Mouse (Mus musculus) CH12F3 (cell line): ENCODE results near the gene Eif2b4.
"Not testable (repeated sequence)": the region's sequence is repeated elsewhere in the genome, so short reads cannot be mapped to it uniquely, and the experiment has no call there.

Source experiments
- in situ Hi-C: fragments of 300-500 bp; cut with MboI; formaldehyde crosslinking; loops from 2 replicates; pipeline ENCODE4 v1.14.3; 2020; ENCODE audit warnings: low sequenced_read_pairs

Gene Eif2b4

DNA sequence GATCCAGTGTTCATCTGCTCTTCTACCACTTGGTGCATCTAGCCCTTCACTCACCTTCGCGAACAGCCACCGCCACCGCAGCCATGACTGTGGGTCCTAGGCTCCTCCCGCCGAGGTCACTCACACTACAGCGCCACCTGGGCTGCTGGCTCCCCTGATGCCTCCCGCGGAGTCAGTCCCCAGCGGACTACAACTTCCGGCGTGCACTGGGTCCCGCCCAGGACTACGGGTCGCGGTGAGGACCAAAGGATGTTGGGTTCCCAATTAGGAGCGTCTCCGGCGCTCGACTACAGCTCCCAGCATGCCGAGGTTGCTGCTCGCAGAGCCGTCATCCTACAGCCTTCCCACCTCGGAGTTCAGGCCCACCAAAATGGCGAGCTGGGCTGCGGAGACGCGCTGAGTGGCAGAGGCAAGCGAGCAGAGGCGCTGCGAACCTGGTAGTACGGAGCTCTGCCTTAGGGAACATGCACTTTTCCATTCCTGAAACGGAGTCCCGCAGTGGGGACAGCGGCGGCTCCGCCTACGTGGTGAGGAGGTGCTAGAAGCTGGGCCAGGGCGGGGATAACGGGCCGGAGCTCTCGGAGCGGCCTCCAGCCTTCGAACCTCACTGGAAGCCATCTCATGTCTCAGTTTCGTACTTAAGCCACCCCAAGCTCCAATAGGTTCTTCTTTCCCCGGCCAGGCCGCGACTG is at the start of gene Eif2b4, which contains the start of gene Snx17:
TSS of gene Eif2b4 (minus strand) at position 492 of the 692 bp plus-strand sequence.
TSS of gene Snx17 (plus strand) at position 289 of the 692 bp plus-strand sequence.
- in situ Hi-C loops, result no loop called here

DNA sequence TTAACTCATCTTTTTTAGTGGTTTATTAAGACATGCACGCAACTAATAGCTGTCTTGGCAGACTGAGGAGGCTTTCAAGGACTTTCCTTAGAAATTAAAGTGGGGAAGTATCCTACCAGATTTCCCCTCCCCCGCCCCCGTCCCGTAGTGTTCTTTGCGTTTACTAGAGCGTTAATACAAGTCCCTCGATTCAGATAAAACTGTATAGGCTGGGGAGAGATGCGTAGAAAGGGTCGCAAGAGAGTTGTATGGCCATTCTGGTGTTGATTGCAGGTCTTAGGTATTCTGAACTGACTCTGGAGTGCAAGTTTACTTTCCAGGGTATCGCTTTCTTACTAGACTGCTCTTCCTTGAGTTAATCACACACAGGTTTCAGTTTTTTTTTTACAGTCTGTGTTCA is 49.0 kb upstream of the Eif2b4 start:
- in situ Hi-C loops, result no loop called here

DNA sequence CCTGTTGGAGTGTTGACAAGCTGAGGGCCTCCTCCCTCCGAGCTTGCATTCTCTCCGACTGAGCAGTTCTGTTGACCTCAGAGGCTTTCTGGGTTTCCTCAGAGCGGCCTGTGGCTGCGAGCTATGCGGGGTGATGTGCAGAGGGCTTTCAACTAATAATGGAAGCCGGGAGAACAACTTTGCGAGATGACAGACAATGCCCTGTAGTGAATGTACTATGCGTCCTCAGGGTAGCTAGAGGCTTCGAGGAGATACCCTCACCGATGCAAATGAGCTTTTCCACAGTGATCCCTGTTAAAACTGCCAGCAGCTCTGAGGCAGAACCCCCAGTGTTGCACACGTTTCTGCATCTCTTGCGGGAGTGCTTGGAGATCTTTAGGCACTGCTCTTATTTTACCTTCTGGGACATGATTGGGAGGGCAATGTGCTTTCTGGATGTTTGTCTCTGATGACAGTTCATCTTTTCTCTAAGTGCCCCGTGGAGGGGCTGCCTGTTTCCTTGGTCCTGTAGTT is 48.3 kb upstream of the Eif2b4 start:
- in situ Hi-C loops, result no loop called here

DNA sequence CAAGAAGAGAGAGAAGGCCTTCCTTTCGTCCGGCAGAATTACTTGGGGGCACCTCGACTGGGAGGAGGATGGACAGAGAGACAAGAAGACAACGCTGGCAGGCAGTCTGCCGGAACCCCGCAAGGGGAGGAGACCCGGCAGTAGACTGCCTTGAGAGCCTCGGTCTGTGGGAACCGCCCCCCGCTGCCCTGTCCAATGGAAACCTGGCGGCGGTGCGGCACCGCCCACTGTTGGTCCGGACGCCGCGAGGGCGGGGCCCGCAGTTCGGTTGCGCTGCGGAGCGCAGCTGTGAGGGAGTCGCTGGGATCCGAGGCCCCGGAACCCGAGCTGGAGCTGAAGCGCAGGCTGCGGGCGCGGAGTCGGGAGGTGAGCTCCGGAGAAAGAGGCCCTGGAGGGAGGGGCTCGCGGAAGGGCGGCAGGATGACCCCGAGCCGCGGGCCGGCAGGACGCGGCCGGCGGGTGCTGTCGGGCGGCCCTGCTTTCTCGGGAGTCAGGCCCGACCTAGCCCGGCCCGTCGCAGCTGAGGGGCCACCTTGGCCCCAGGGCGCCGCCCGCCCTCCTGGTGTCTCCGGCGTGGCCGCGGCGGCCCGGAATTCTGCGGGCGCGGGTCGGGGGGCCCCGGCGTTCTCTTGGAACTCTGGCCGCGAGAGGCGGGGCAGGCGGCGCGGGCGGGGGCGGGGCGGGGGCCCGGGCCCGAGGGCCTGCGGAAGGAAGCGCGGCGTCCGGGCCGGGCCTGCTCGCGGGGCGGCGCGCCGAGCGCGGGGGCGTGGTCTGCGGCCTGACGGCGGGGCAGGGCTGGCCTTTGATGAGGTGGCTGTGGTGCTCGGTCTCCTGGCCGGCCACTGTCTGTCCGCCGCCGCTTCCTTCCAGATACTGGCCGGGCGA is 47.6 kb upstream of the Eif2b4 start, which contains the start of the genes Nrbp1 and Gm9970:
TSS of gene Nrbp1 (plus strand) at position 228 of the 885 bp plus-strand sequence.
TSS of gene Gm9970 (minus strand) at position 596 of the 885 bp plus-strand sequence.
- in situ Hi-C loops, result no loop called here

DNA sequence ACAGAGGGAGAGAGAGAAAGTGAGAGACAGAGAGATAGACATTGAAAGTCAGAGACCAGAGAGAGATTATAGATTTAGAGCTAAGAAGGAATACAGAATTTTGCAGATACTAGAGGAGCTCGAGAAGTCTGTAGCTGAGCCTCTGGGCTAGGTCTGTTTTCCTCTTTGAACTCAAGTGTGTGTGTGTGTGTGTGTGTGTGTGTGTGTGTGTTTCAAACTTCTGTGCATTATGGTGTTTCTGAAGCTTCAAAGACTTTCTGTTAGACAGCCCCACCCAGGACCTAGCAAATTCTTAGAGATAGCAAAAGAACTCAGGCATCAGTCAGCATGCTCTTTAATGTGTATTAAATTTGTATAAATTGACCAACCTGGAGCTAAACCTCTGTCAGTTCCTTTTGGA is 33.4 kb upstream of the Eif2b4 start:
- in situ Hi-C loops, result no loop called here

DNA sequence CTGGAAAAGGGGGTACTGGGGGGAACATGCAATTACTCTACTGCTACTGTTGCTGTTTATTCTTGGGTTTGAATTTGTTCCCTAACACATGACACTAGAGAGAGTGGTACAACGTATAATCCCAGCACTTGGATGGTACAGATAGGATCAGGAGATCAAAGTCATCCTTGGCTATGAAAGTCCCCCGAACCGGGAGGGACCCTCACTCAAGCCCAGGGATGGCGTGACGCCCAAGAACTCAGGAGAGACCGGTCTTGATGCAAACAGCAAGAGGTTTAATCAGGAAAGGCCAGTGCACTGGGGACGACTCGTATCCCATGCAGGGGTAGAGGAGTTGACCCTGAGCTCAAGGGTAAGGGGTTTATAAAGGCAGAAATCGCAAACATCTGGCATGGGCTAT is 29.5 kb upstream of the Eif2b4 start:
- in situ Hi-C loops, result no loop called here

DNA sequence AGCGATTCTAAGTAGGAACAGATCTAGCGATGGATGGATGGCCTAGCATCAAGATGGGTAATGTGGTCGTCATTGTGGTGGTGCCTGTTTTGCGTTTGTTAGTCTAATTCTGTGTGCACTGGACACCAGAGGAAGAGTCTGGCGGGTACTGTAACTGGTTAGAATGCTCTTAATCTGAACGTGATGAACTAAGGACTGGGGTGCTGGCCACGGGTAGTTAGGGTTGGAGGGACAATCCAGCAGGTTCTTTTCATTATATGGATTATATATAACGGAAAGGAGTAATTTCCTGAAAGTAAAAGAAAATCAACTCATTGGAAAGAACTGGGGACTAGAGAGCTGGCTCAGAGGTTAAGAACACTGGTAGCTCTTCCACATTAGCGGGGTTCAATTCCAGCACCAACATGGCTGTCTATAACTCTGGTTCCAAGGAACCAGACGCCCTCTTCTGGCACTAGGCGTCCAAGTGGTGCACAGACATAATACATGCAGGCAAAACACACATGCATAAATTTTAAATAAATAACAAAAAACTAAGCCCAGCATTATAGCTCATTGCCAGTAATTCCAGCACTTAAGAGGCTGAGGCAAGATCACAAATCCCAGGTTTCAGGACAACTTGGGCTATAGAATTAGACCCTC is 28.2 kb upstream of the Eif2b4 start:
- in situ Hi-C loops, result no loop called here

DNA sequence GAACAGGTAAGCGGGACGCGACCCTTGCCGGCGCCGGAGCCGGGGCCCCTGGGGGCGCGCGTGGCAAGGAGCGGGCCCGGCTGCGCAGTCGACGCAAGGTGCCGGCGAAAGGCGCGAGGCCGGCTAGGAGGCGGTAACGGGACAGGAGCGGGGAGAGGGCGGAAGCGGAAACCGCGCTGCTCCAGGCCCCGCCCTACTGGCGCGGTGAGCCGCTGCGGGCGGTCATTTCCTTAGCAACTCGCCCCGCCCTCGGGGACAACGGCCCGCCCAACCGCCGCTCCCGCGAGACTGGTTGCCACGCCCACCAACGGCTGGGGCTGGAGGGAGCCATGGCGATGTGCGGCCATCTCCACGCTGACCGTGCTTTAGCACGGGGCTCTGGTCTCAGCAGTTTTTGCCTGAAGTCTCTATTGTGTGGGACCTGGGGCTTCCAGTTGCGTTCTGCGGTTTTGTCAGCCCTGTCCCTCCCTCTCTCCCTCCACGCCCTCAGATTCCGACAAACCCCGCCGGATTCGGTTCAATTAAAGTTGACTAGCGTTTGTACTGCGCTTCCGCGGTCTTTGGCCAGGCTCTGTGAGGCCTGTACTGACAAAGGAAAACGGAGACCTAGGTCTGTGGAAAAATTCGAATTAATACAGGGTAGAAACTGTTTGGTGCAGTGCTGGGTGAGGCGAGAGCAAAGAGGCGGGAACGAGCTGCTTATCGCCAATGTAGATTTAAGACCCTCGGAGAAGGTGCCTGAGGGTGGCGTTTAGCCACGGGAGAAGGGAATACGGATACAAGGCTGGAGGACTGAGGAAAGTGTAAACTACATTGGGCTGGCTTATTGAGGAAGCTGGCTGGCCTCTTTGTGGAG is 27.4 kb upstream of the Eif2b4 start, which contains the start of gene Ppm1g:
TSS of gene Ppm1g (minus strand) at position 240 of the 856 bp plus-strand sequence.
- in situ Hi-C loops, result no loop called here

DNA sequence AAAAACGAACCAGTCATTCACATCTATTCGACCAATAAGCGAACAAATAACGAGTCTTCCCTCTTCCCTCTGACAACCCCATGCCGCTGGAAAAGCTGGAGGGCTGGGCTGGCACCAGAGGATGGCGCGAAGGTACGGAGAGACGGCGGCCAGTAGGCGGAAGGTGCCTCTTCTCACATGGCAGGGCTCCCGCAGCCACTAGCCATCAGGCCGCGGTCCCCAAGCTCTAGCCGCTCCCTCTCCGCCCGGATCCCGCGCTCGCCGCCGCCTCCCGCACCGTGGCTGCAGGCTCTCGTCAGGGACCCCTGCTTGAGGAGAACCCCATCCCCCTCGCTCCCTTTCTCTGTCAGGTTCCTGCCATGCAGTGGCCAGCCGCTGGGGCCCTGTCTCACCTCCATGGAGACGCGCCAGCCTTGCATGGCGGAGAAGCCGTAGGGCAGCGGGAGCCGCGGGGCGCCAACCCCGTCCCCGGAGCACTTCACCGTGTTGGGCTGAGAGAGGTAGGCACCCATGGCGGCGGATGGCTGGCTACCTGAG is 26.7 kb upstream of the Eif2b4 start:
- in situ Hi-C loops, result no loop called here

DNA sequence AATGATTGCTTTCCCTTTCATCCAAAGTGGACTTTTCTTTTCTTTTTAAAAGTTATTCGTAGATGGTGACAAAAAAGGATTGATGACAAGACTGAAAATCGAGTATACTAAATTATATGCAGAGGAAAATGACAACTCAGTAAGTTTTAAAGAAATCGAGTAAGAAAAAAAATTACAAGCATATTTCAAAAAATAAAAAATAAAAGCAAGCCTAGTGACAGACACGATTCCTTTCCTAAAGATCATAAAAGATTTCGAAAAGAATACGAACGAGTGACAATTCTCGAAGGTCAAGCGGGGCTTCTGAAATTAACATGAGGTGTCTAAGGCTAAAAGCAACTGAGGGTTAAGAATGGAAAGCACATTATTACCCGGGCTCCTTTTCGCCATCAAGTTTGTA is 26.2 kb upstream of the Eif2b4 start:
- in situ Hi-C loops, result no loop called here

DNA sequence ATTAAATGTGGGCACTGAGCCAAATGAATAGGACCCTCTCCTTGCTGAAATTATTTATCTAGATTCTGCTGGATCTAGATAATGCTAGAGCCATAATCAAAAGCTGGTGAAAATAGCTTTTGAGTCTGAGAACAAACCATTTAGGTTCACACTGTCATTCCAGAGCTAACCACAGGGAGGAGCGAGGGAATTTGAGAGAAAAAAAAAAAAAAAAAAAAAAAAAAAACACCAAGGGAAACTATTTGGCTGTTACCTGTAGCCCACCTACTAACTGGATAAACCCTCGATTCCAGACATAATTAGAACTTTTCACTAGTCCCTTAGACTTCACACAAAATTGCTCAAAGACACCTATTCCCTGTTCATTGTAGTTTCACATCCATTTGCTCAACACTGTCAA is 25.8 kb upstream of the Eif2b4 start:
- in situ Hi-C loops, result no loop called here

DNA sequence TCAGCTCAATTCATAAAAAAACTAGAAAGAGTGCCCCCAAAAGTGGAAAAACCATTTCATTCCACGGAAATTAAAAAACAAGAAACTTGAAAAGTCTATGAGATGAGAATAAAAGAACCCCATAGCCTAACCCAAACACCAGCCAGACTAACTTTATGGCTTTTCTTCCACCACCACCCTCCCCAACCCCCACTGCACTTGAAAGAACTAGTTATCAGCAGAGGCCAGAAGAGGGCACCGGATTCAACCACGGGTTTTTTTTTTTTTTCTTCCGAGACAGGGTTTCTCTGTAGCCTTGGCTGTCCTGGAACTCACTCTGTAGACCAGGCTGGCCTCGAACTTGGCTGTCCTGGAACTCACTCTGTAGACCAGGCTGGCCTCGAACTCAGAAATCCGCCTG is 25.1 kb upstream of the Eif2b4 start:
- in situ Hi-C loops, result no loop called here

DNA sequence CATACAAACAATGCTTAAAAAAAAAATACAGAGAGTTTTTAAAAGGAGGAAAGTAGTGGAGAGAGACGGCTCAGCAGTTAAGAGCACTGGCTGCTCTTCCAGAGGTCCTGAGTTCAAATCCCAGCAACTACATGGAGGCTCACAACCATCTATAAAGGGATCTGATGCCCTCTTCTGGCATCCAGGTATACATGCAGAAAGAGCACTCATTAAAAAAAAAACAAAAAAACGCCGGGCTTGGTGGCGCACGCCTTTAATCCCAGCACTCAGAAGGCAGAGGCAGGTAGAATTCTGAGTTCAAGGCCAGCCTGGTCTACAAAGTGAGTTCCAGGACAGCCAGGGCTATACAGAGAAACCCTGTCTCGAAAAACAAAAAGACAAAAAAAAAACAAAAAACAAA is 23.3 kb upstream of the Eif2b4 start:
- in situ Hi-C loops, result not testable (repeated sequence)

DNA sequence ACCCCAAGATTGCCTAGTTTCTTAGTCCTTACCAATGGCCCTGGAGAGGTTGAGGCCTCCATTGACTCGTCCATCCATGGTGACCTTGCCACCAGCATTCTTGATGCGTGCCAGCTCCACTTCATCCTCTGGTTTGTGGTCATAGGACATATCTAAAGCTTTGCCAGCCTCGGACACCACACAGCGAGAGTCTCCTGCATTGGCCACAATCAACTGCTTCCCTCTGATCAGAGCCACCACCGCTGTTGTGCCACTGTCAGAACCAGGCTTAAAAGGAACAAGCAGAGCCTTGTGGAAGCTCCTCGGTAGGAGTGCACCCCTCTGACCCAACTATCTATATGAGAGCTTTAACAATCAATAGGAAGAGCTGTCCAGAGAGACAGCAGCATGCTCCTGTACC is 11.2 kb upstream of the Eif2b4 start:
- in situ Hi-C loops, result no loop called here

DNA sequence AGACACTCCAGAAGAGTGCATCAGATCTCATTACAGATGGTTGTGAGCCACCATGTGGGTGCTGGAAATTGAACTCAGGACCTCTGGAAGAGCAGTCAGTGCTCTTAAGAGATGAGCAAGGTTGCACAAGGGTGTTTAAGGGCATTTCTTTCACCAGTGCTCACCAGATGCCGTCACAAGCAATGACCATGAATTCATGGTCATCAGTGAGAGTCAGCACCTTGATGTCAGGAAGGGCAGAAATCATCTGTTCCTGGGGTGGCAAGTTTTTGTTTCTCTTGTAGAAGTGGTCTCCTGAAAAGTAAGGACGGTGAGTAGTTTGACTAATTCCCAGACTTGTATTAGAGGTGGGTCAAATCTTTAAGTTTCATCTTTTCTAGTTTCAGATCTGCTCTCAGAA is 10.6 kb upstream of the Eif2b4 start:
- in situ Hi-C loops, result no loop called here

DNA sequence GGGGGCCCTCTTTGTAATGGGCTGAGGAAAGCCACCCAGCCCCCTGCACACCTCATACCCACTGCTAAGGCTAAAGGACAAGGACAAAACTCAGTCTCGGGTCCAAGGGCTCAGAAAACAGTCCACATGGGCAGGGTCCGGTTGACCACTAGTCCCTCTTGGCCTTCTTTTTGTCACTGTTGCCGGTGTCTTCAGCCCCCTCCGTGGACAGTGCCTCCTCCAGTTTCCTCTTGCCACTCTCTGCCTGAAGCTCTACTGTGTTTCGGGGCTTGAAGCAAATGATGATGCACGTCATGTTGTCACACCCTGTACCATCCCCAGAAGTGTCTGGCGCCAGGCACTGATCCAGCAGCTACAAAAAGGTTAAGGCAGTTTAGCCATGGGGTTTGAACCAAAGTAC is 9.7 kb upstream of the Eif2b4 start:
- in situ Hi-C loops, result no loop called here

DNA sequence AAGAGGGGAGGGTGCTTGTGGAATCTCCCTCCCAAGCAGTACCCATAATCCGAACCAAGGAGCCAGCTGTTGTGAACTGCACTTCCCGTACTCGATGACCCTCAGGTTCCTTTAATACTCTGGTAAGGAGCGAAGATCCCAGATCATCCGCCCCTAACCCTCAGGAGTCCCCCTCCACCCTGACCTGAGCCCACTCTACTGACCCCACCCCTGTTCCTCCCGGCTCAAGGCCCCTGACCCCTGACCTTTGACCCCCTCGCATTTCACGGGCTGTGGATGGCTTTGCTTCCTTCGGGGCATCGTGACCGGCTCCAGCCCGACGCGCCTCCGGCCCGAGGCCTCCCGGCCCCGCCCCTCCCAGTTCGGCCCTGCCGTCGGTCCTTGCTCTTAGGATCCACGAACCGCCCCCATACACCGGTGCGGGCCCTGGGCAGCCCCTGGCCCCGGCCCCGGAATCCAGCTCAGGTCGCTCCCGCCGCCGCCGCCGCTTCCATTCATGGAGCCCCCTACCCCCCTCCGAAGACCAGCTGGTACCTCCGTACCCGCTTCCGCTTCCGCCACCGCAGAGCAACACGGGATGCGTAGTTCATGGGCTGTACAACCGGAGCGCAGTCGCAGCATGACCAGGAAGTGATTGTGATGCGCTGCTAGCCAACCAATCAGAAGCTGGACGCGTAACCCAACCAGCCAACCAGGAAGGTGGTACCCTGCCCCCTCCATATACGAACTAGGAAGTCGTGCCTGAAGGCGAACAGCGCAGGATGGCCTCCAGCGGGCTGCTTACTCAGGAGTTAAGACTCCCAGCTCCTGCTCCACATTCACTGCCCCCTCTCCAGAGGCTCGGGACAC is 8.7 kb upstream of the Eif2b4 start, which contains the start of gene Zfp513:
TSS of gene Zfp513 (minus strand) at position 562 of the 849 bp plus-strand sequence.
- in situ Hi-C loops, result no loop called here

DNA sequence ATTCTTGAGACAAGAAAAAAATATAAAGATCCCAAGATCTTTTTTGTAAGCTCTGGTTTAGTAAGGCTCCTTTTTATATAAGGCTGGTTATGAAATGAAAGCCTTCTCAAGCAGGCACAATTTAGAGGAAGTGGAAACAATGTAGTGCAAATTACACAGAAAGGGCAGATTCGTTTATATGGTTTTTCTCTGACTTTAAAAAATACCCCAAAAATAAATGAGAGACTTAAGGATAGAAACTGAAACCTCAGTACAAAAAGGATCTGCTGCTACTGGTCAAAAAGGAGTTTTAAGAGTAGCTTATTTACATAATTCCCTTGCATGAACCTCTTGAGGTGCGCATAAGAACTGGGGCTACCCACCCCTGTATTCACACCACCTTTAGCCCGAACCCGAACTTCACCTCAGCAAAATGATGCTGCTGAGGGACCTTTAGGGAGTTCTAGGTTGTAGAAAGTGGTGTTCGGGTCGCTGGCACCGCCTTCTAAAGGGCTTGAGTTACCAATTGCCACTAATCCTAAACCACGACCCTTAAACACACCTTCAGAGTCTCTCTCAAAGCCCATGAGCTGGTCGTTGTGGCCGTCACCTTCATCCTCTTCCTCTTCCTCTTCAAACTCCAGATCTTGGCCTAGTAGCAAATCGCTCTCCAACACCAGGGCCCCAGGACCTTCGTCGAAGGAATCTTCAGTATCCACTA is 8.0 kb upstream of the Eif2b4 start:
- in situ Hi-C loops, result no loop called here
